Mouse (Mus musculus): ENCODE data around the gene Uhrf1bp1l. TPM values are rescaled to one million over a fixed set of nuclear protein-coding genes. Genes with fewer than 3 reads are reported as not detected.

The Uhrf1bp1l gene
- polyA plus RNA-seq, 1 experiment from 2014 or later, result 27.7 TPM

- peaks cover 21% of the 10 kb centered on the region for H3K4me1 ChIP-seq
- H3K4me3 ChIP-seq, result no peak overlapping the region
- no peaks in the 10 kb centered on the region for H3K27me3 ChIP-seq
- no peaks in the 10 kb centered on the region for H3K9me3 ChIP-seq
- 88% methylated on average over 6 of the region's 6 CpGs for WGBS
- no peak overlapping the region for H3K9ac ChIP-seq (replicated peaks)
- no peak overlapping the region for H3K27ac ChIP-seq (replicated peaks)
- peaks cover 13% of the 10 kb centered on the region; the same call in 1 of the 2 replicates for H3K36me3 ChIP-seq
- ATAC-seq (replicated peaks), result no peak
- no peak overlapping the region for H3K4me2 ChIP-seq (replicated peaks)
Measured at GRCm38 (mm10) chr10:89730386-89730785, 14.4 kb upstream of the Uhrf1bp1l start.

- Histone ChIP-seq H3K4me1 (peaks cover 21% of the 10 kb centered on the region), H3K36me3 (peaks cover 4% of the 10 kb centered on the region; the same call in 1 of the 2 replicates), H3K27me3 (no peaks in the 10 kb centered on the region), H3K4me3 (peak overlapping the region; percentile 66), H3K9ac (replicated peaks) (peak overlapping the region; percentile 66), H3K4me2 (replicated peaks) (peak overlapping the region; percentile 66), H3K9me3 (no peaks in the 10 kb centered on the region), H3K27ac (replicated peaks) (peak overlapping the region; percentile 85; the same call in 1 of the 2 replicates)
- no peak for ATAC-seq (replicated peaks)
- 14% methylated on average over 5 of the region's 5 CpGs for WGBS
Measured at GRCm38 (mm10) chr10:89731341-89731740, 13.4 kb upstream of the Uhrf1bp1l start.

- H3K9me3 ChIP-seq, result no peaks in the 10 kb centered on the region
- no peaks in the 10 kb centered on the region for H3K27me3 ChIP-seq
- peak within 1 kb of the TSS; percentile 66 for H3K4me3 ChIP-seq
- peaks cover 4% of the 10 kb centered on the region; the same call in 1 of the 2 replicates for H3K36me3 ChIP-seq
- peaks cover 21% of the 10 kb centered on the region for H3K4me1 ChIP-seq
- ATAC-seq (replicated peaks), result peak; percentile 100
- WGBS, result 1% methylated on average over 49 of the region's 49 CpGs
- H3K9ac ChIP-seq (replicated peaks), result peak within 1 kb of the TSS; percentile 66
- peak within 1 kb of the TSS; percentile 85 for H3K27ac ChIP-seq (replicated peaks)
- peak within 1 kb of the TSS; percentile 66 for H3K4me2 ChIP-seq (replicated peaks)
Measured at GRCm38 (mm10) chr10:89732001-89732794, 12.6 kb upstream of the Uhrf1bp1l start, which contains the start of gene Actr6. Gene Actr6, minus strand, starts transcription at chr10:89732295.

GRCm38 (mm10) chr10:89737092-89737491 lies 7.7 kb upstream of the Uhrf1bp1l start:
- Histone ChIP-seq H3K4me3 (no peak overlapping the region), H3K27ac (replicated peaks) (no peak overlapping the region)

GRCm38 (mm10) chr10:89737887-89738286 lies 6.9 kb upstream of the Uhrf1bp1l start:
- Histone ChIP-seq H3K36me3 (no peaks in the 10 kb centered on the region), H3K4me3 (no peak overlapping the region), H3K27ac (replicated peaks) (no peak overlapping the region), H3K9me3 (no peaks in the 10 kb centered on the region), H3K27me3 (no peaks in the 10 kb centered on the region), H3K4me1 (peaks cover under 1% of the 10 kb centered on the region), H3K4me2 (replicated peaks) (no peak overlapping the region), H3K9ac (replicated peaks) (no peak overlapping the region)
- no peak for ATAC-seq (replicated peaks)
- 94% methylated on average over 3 of the region's 3 CpGs for WGBS

More at GRCm38 (mm10) chr10:89737092-89737491, 7.7 kb upstream of the Uhrf1bp1l start:
- no peaks in the 10 kb centered on the region for H3K9me3 ChIP-seq
- H3K4me1 ChIP-seq, result peaks cover 5% of the 10 kb centered on the region
- no peaks in the 10 kb centered on the region for H3K27me3 ChIP-seq
- H3K4me2 ChIP-seq (replicated peaks), result no peak overlapping the region
- no peak overlapping the region for H3K9ac ChIP-seq (replicated peaks)
- WGBS, result 48% methylated on average over 5 of the region's 5 CpGs
- H3K36me3 ChIP-seq, result no peaks in the 10 kb centered on the region
- ATAC-seq (replicated peaks), result no peak

GRCm38 (mm10) chr10:89738395-89738794 lies 6.4 kb upstream of the Uhrf1bp1l start:
- H3K9ac ChIP-seq (replicated peaks), result no peak overlapping the region
- no peaks in the 10 kb centered on the region for H3K4me1 ChIP-seq
- no peaks in the 10 kb centered on the region for H3K36me3 ChIP-seq
- no peaks in the 10 kb centered on the region for H3K27me3 ChIP-seq
- WGBS, result 92% methylated on average over 9 of the region's 9 CpGs
- H3K4me3 ChIP-seq, result no peak overlapping the region
- H3K27ac ChIP-seq (replicated peaks), result no peak overlapping the region
- H3K9me3 ChIP-seq, result no peaks in the 10 kb centered on the region
- H3K4me2 ChIP-seq (replicated peaks), result no peak overlapping the region
- ATAC-seq (replicated peaks), result no peak

- Histone ChIP-seq H3K9ac (replicated peaks) (no peak overlapping the region), H3K4me2 (replicated peaks) (no peak overlapping the region), H3K4me1 (peaks cover 5% of the 10 kb centered on the region; the same call in 1 of the 2 replicates), H3K9me3 (no peaks in the 10 kb centered on the region), H3K27me3 (no peaks in the 10 kb centered on the region), H3K36me3 (no peaks in the 10 kb centered on the region), H3K4me3 (no peak overlapping the region), H3K27ac (replicated peaks) (no peak overlapping the region)
- ATAC-seq (replicated peaks), result no peak
- WGBS, result 35% methylated on average over 7 of the region's 7 CpGs
Measured at GRCm38 (mm10) chr10:89739703-89740102, 5.1 kb upstream of the Uhrf1bp1l start.

- no peak for ATAC-seq (replicated peaks)
- H3K9ac ChIP-seq (replicated peaks), result no peak overlapping the region
- 87% methylated on average over 6 of the region's 6 CpGs for WGBS
- H3K4me1 ChIP-seq, result peaks cover 8% of the 10 kb centered on the region; the same call in 1 of the 2 replicates
- H3K27me3 ChIP-seq, result no peaks in the 10 kb centered on the region
- H3K27ac ChIP-seq (replicated peaks), result no peak overlapping the region
- no peaks in the 10 kb centered on the region for H3K36me3 ChIP-seq
- H3K4me3 ChIP-seq, result no peak overlapping the region
- no peaks in the 10 kb centered on the region for H3K9me3 ChIP-seq
- H3K4me2 ChIP-seq (replicated peaks), result no peak overlapping the region
Measured at GRCm38 (mm10) chr10:89740995-89741394, 3.8 kb upstream of the Uhrf1bp1l start.

- Histone ChIP-seq H3K36me3 (no peaks in the 10 kb centered on the region), H3K9me3 (no peaks in the 10 kb centered on the region), H3K27ac (replicated peaks) (no peak overlapping the region), H3K4me2 (replicated peaks) (no peak overlapping the region), H3K9ac (replicated peaks) (no peak overlapping the region), H3K4me1 (peaks cover 18% of the 10 kb centered on the region), H3K27me3 (no peaks in the 10 kb centered on the region), H3K4me3 (no peak overlapping the region)
- 91% methylated on average over 4 of the region's 4 CpGs for WGBS
- no peak for ATAC-seq (replicated peaks)
Measured at GRCm38 (mm10) chr10:89743266-89743665, 1.5 kb upstream of the Uhrf1bp1l start.

- H3K4me2 ChIP-seq (replicated peaks), result peak overlapping the region; percentile 57
- H3K4me3 ChIP-seq, result peak overlapping the region; percentile 96
- no peaks in the 10 kb centered on the region for H3K27me3 ChIP-seq
- no peak overlapping the region for H3K27ac ChIP-seq (replicated peaks)
- 25% methylated on average over 3 of the region's 3 CpGs for whole genome bisulfite sequencing
- peaks cover 18% of the 10 kb centered on the region for H3K4me1 ChIP-seq
- H3K9ac ChIP-seq (replicated peaks), result no peak overlapping the region
- ATAC-seq (replicated peaks), result no peak
- no peaks in the 10 kb centered on the region for H3K36me3 ChIP-seq
- no peaks in the 10 kb centered on the region for H3K9me3 ChIP-seq
Measured at GRCm38 (mm10) chr10:89744341-89744740, 450 bp upstream of the Uhrf1bp1l start.

GRCm38 (mm10) chr10:89745666-89746020 lies 852 bp downstream of the Uhrf1bp1l start:
- WGBS, result under 1% methylated on average over 14 of the region's 14 CpGs
- H3K27me3 ChIP-seq, result no peaks in the 10 kb centered on the region
- H3K4me2 ChIP-seq (replicated peaks), result peak overlapping the region; percentile 57
- peak; percentile 0; the same call in 1 of the 2 replicates for ATAC-seq (replicated peaks)
- H3K9me3 ChIP-seq, result no peaks in the 10 kb centered on the region
- peak overlapping the region; percentile 96 for H3K4me3 ChIP-seq
- peaks cover 18% of the 10 kb centered on the region for H3K4me1 ChIP-seq
- H3K9ac ChIP-seq (replicated peaks), result peak overlapping the region; percentile 95
- 0 out of 2 replicates have a peak overlapping the region, but pooled peaks have one; percentile 92 for H3K27ac ChIP-seq (replicated peaks)
- no peaks in the 10 kb centered on the region for H3K36me3 ChIP-seq

GRCm38 (mm10) chr10:89746581-89746980 lies 1.8 kb downstream of the Uhrf1bp1l start:
- peaks cover 18% of the 10 kb centered on the region for H3K4me1 ChIP-seq
- no peak for ATAC-seq (replicated peaks)
- no peaks in the 10 kb centered on the region for H3K9me3 ChIP-seq
- no peak overlapping the region for H3K9ac ChIP-seq (replicated peaks)
- WGBS, result 79% methylated on average over 3 of the region's 3 CpGs
- no peaks in the 10 kb centered on the region for H3K27me3 ChIP-seq
- no peak overlapping the region for H3K27ac ChIP-seq (replicated peaks)
- no peak overlapping the region for H3K4me2 ChIP-seq (replicated peaks)
- H3K36me3 ChIP-seq, result no peaks in the 10 kb centered on the region
- no peak overlapping the region for H3K4me3 ChIP-seq
